ENCODE assay signal across 10 mouse cellular contexts in genomic region chr2:121408160-121408559, GRCm38 (mm10). TPM values are rescaled to one million over a fixed set of nuclear protein-coding genes. Genes with fewer than 3 reads are reported as not detected.
DNase-seq lines count a peak whose midpoint lies in the region; TF ChIP-seq lines count a peak whose summit lies in the region.
"Had no signal": no experiment of that assay in that cellular context is flagged by ENCODE, and none has a peak within 500 bp of the region (broad histone marks: within the 10 kb centered on the region; RNA-seq: fewer than 3 reads in every experiment).

No protein-coding gene starts in this region.

- no peak overlapping the region for H3K4me3 ChIP-seq in liver, adult 2 months (ENCODE audit: insufficient read depth, low read depth, low read length)
- H3K4me3 ChIP-seq: stomach, embryonic 15.5 days had no signal

- no peaks in the 10 kb centered on the region for H3K79me2 ChIP-seq in liver, adult 2 months (ENCODE audit: control insufficient read depth, insufficient read depth, low read length)

- H3K27ac ChIP-seq in liver, adult 2 months (replicated peaks; ENCODE audit: insufficient read depth, low read depth, low read length) = 0 out of 2 replicates have a peak overlapping the region, but pooled peaks have one; percentile 47
- H3K27ac ChIP-seq: stomach, embryonic 15.5 days had no signal

- H3K36me3 ChIP-seq in liver, adult 2 months (ENCODE audit: control insufficient read depth, insufficient read depth, low read length) = peaks cover 2% of the 10 kb centered on the region; the same call in 1 of the 2 replicates
- H3K36me3 ChIP-seq: stomach, embryonic 15.5 days had no signal

- H3K27me3 ChIP-seq in liver, adult 2 months (ENCODE audit: control insufficient read depth, insufficient read depth, low read length) = no peaks in the 10 kb centered on the region
- H3K27me3 ChIP-seq: stomach, embryonic 15.5 days had no signal

- DNase-seq in gastrocnemius, postnatal 10 days = peak; percentile 17
- DNase-seq in gastrocnemius, adult 8-10 months (ENCODE audit: low spot score in 2 of 2) = no peak
- peak; percentile 14 for DNase-seq in urinary bladder, postnatal 14 days (ENCODE audit: low spot score)
- DNase-seq in urinary bladder, postnatal 4 days (ENCODE audit: low spot score in 2 of 2) = no peak
- DNase-seq in cerebellum, postnatal 36 days = peak; percentile 20 to 30
- peak; percentile 74 for DNase-seq in liver, adult 2 months (ENCODE audit: extremely low read depth, low read depth, low spot score)
- DNase-seq in skeletal muscle tissue, adult 2 months (ENCODE audit: low read depth, low spot score) = peak; percentile 8
- no peak for DNase-seq in left cerebral cortex, adult 11 months (ENCODE audit: low spot score)

- 32% methylated on average over 4 of the region's 4 CpGs for WGBS in liver, adult 2 months

- H3K9ac ChIP-seq in liver, adult 2 months (ENCODE audit: low read depth, low read length) = no peak overlapping the region
- H3K9ac ChIP-seq: stomach, embryonic 15.5 days had no signal

- peaks cover 7% of the 10 kb centered on the region; the same call in 1 of the 2 replicates for H3K4me1 ChIP-seq in liver, adult 2 months (ENCODE audit: control insufficient read depth, insufficient read depth, low read length)

- TF ChIP-seq CTCF in liver, adult 2 months (IDR thresholded peaks at IDR 0.05; ENCODE audit: low read depth, low read length) = no peak

- TF ChIP-seq POLR2A in liver, adult 2 months (IDR thresholded peaks at IDR 0.05; ENCODE audit: extremely low read depth, insufficient read depth, low read length) = no peak

RNA-seq across cellular contexts. Expression of gene Pdia3, which starts 5.4 kb away (rescaled TPM):
- total RNA-seq in gastrocnemius, postnatal 10 days (2021) = 100 to 1,000 TPM; 106 to 133 TPM
- 10 to 100 TPM; 24.3 to 35.0 (median 30.9) TPM for total RNA-seq in gastrocnemius, adult 8-10 months (2022)
- total RNA-seq in liver, adult 2 months (2014; rRNA removed) = 193 and 226 TPM in 2 replicates
- polyA plus RNA-seq in liver, adult 2 months (2012; rRNA removed) = 412 and 434 TPM in 2 replicates

RNA-seq across cellular contexts. Expression of gene Catsper2, which starts 5.4 kb away (rescaled TPM):
- total RNA-seq in gastrocnemius, postnatal 10 days (2021) = 1 to 10 TPM; 1.7 to 2.0 TPM
- 1 to 10 TPM; 1.4 to 3.1 (median 2.2) TPM for total RNA-seq in gastrocnemius, adult 8-10 months (2022)
- total RNA-seq in liver, adult 2 months (2014; rRNA removed) = 1.3 and 2.9 TPM in 2 replicates
- 1.3 and 2.5 TPM in 2 replicates for polyA plus RNA-seq in liver, adult 2 months (2012; rRNA removed)

RNA-seq across cellular contexts. Expression of gene Strc, which starts 21.2 kb away (rescaled TPM):
- total RNA-seq in gastrocnemius, postnatal 10 days (2021) = not detected
- total RNA-seq in gastrocnemius, adult 8-10 months (2022) = not detected
- total RNA-seq in liver, adult 2 months (2014; rRNA removed) = not detected in 2 replicates
- polyA plus RNA-seq in liver, adult 2 months (2012; rRNA removed) = not detected in 2 replicates
- polyA plus RNA-seq: stomach, embryonic 15.5 days had no signal

RNA-seq across cellular contexts. Expression of gene Ell3, which starts 35.9 kb away (rescaled TPM):
- not detected for total RNA-seq in gastrocnemius, postnatal 10 days (2021)
- total RNA-seq in gastrocnemius, adult 8-10 months (2022) = not detected
- 3.2 and 6.0 TPM in 2 replicates for total RNA-seq in liver, adult 2 months (2014; rRNA removed)
- polyA plus RNA-seq in liver, adult 2 months (2012; rRNA removed) = 1.9 and 2.2 TPM in 2 replicates
- total RNA-seq: left cerebral cortex, postnatal 25 days had no signal

RNA-seq across cellular contexts. Expression of gene Serf2, which starts 40.8 kb away (rescaled TPM):
- total RNA-seq in gastrocnemius, postnatal 10 days (2021) = 100 to 1,000 TPM; 375 to 398 TPM
- total RNA-seq in gastrocnemius, adult 8-10 months (2022) = 100 to 1,000 TPM; 236 to 312 (median 279) TPM
- 56.6 and 81.7 TPM in 2 replicates for total RNA-seq in liver, adult 2 months (2014; rRNA removed)
- polyA plus RNA-seq in liver, adult 2 months (2012; rRNA removed) = 200 and 211 TPM in 2 replicates

Comparison
In these comparisons a context has a peak if more than half of its experiments do, and no peak if none do; other contexts are left out.
1. DNase-seq: peak in gastrocnemius, postnatal 10 days (single experiment), urinary bladder, postnatal 14 days (single experiment), cerebellum, postnatal 36 days (2 of 2), liver, adult 2 months (single experiment) and skeletal muscle tissue, adult 2 months (single experiment); none in gastrocnemius, adult 8-10 months (0 of 2), urinary bladder, postnatal 4 days (0 of 2) and left cerebral cortex, adult 11 months (single experiment).